Mouse (Mus musculus): Measurements from ENCODE around the gene Echdc3. TPM values are rescaled to one million over a fixed set of nuclear protein-coding genes. Genes with fewer than 3 reads are reported as not detected.

Gene Echdc3
- polyA plus RNA-seq (2016; fragmentation: Nextera tagmentation; extraction: Ambion mirVana): 2.0 and 2.5 TPM in 2 replicates

- H3K27me3 ChIP-seq (ENCODE audit: low read depth, poor library complexity, severe bottlenecking): no peaks in the 10 kb centered on the region; the same call in 1 of the 2 replicates
- WGBS: 2% methylated on average over 30 of the region's 30 CpGs
- no peaks in the 10 kb centered on the region for H3K36me3 ChIP-seq
- peaks cover 23% of the 10 kb centered on the region for H3K4me1 ChIP-seq
- H3K9me3 ChIP-seq (replicated peaks): no peaks in the 10 kb centered on the region
- DNase-seq (ENCODE audit: low spot score): peak; percentile 90
- H3K27ac ChIP-seq (replicated peaks): peak within 1 kb of the TSS; percentile 88
- peak within 1 kb of the TSS; percentile 58 for H3K4me3 ChIP-seq
These were observed at the start of gene Echdc3 for GRCm38 (mm10) chr2:6212724-6213511. Echdc3 (minus strand) TSS chr2:6213033.

- Histone ChIP-seq H3K36me3 (no peaks in the 10 kb centered on the region), H3K27me3 (ENCODE audit: low read depth, poor library complexity, severe bottlenecking) (peaks cover 54% of the 10 kb centered on the region), H3K9me3 (replicated peaks) (peaks cover 10% of the 10 kb centered on the region), H3K27ac (replicated peaks) (peak overlapping the region; percentile 78), H3K4me3 (0 out of 2 replicates have a peak overlapping the region, but pooled peaks have one; percentile 3), H3K4me1 (peaks cover 19% of the 10 kb centered on the region)
- DNase-seq (ENCODE audit: low spot score): no peak
- 56% methylated on average over 9 of the region's 9 CpGs for WGBS
These were observed 48.9 kb upstream of the Echdc3 start for GRCm38 (mm10) chr2:6261718-6262117.

GRCm38 (mm10) chr2:6261201-6261672, 48.4 kb upstream of the Echdc3 start:
- H3K36me3 ChIP-seq: no peaks in the 10 kb centered on the region
- H3K27ac ChIP-seq (replicated peaks): peak overlapping the region; percentile 78
- peaks cover 19% of the 10 kb centered on the region for H3K4me1 ChIP-seq
- 0 out of 2 replicates have a peak overlapping the region, but pooled peaks have one; percentile 3 for H3K4me3 ChIP-seq
- peaks cover 59% of the 10 kb centered on the region for H3K27me3 ChIP-seq (ENCODE audit: low read depth, poor library complexity, severe bottlenecking)
- H3K9me3 ChIP-seq (replicated peaks): peaks cover 14% of the 10 kb centered on the region
- WGBS: 12% methylated on average over 8 of the region's 8 CpGs
- peak; percentile 81 for DNase-seq (ENCODE audit: low spot score)

GRCm38 (mm10) chr2:6260661-6261060, 47.8 kb upstream of the Echdc3 start:
- Histone ChIP-seq H3K4me1 (peaks cover 19% of the 10 kb centered on the region), H3K9me3 (replicated peaks) (peaks cover 15% of the 10 kb centered on the region), H3K36me3 (no peaks in the 10 kb centered on the region), H3K27ac (replicated peaks) (peak overlapping the region; percentile 78), H3K4me3 (no peak overlapping the region), H3K27me3 (ENCODE audit: low read depth, poor library complexity, severe bottlenecking) (peaks cover 63% of the 10 kb centered on the region)
- WGBS: 66% methylated on average over 4 of the region's 4 CpGs
- DNase-seq (ENCODE audit: low spot score): no peak

GRCm38 (mm10) chr2:6259182-6259581, 46.3 kb upstream of the Echdc3 start:
- no peak overlapping the region for H3K27ac ChIP-seq (replicated peaks)
- no peaks in the 10 kb centered on the region for H3K36me3 ChIP-seq
- peaks cover 20% of the 10 kb centered on the region for H3K9me3 ChIP-seq (replicated peaks)
- WGBS: 90% methylated on average over 3 of the region's 3 CpGs
- H3K27me3 ChIP-seq (ENCODE audit: low read depth, poor library complexity, severe bottlenecking): peaks cover 55% of the 10 kb centered on the region
- peaks cover 19% of the 10 kb centered on the region for H3K4me1 ChIP-seq
- H3K4me3 ChIP-seq: no peak overlapping the region
- no peak for DNase-seq (ENCODE audit: low spot score)

GRCm38 (mm10) chr2:6258026-6258425, 45.2 kb upstream of the Echdc3 start:
- peaks cover 19% of the 10 kb centered on the region for H3K4me1 ChIP-seq
- peaks cover 48% of the 10 kb centered on the region for H3K27me3 ChIP-seq (ENCODE audit: low read depth, poor library complexity, severe bottlenecking)
- no peaks in the 10 kb centered on the region for H3K36me3 ChIP-seq
- 93% methylated on average over 4 of the region's 4 CpGs for WGBS
- peaks cover 20% of the 10 kb centered on the region for H3K9me3 ChIP-seq (replicated peaks)
- H3K4me3 ChIP-seq: no peak overlapping the region
- no peak for DNase-seq (ENCODE audit: low spot score)
- H3K27ac ChIP-seq (replicated peaks): no peak overlapping the region

- WGBS: 72% methylated on average over 2 of the region's 2 CpGs
- no peaks in the 10 kb centered on the region for H3K36me3 ChIP-seq
- H3K9me3 ChIP-seq (replicated peaks): peaks cover 20% of the 10 kb centered on the region
- H3K27ac ChIP-seq (replicated peaks): peak overlapping the region; percentile 55; the same call in 1 of the 2 replicates
- peaks cover 13% of the 10 kb centered on the region for H3K4me1 ChIP-seq
- H3K4me3 ChIP-seq: no peak overlapping the region
- peaks cover 44% of the 10 kb centered on the region for H3K27me3 ChIP-seq (ENCODE audit: low read depth, poor library complexity, severe bottlenecking)
- no peak for DNase-seq (ENCODE audit: low spot score)
These were observed 44.3 kb upstream of the Echdc3 start for GRCm38 (mm10) chr2:6257146-6257545.

GRCm38 (mm10) chr2:6255989-6256841, 43.4 kb upstream of the Echdc3 start:
- WGBS: 87% methylated on average over 19 of the region's 19 CpGs
- peak overlapping the region; percentile 55; the same call in 1 of the 2 replicates for H3K27ac ChIP-seq (replicated peaks)
- peaks cover 44% of the 10 kb centered on the region for H3K27me3 ChIP-seq (ENCODE audit: low read depth, poor library complexity, severe bottlenecking)
- no peak overlapping the region for H3K4me3 ChIP-seq
- no peaks in the 10 kb centered on the region for H3K36me3 ChIP-seq
- DNase-seq (ENCODE audit: low spot score): no peak
- peaks cover 4% of the 10 kb centered on the region for H3K4me1 ChIP-seq
- H3K9me3 ChIP-seq (replicated peaks): peaks cover 20% of the 10 kb centered on the region

- Histone ChIP-seq H3K27ac (replicated peaks) (no peak overlapping the region), H3K4me3 (no peak overlapping the region), H3K36me3 (no peaks in the 10 kb centered on the region), H3K9me3 (replicated peaks) (peaks cover 18% of the 10 kb centered on the region), H3K27me3 (ENCODE audit: low read depth, poor library complexity, severe bottlenecking) (peaks cover 44% of the 10 kb centered on the region), H3K4me1 (no peaks in the 10 kb centered on the region; the same call in 1 of the 2 replicates)
- WGBS: 90% methylated on average over 5 of the region's 5 CpGs
- DNase-seq (ENCODE audit: low spot score): no peak
These were observed 42.7 kb upstream of the Echdc3 start for GRCm38 (mm10) chr2:6255402-6255988.

GRCm38 (mm10) chr2:6252491-6252890, 39.7 kb upstream of the Echdc3 start:
- peaks cover 16% of the 10 kb centered on the region; the same call in 1 of the 2 replicates for H3K27me3 ChIP-seq (ENCODE audit: low read depth, poor library complexity, severe bottlenecking)
- no peak overlapping the region for H3K4me3 ChIP-seq
- peaks cover 10% of the 10 kb centered on the region; the same call in 1 of the 2 replicates for H3K9me3 ChIP-seq (replicated peaks)
- WGBS: 91% methylated on average over 3 of the region's 3 CpGs
- no peak for DNase-seq (ENCODE audit: low spot score)
- H3K4me1 ChIP-seq: no peaks in the 10 kb centered on the region; the same call in 1 of the 2 replicates
- H3K36me3 ChIP-seq: no peaks in the 10 kb centered on the region
- H3K27ac ChIP-seq (replicated peaks): no peak overlapping the region

GRCm38 (mm10) chr2:6251076-6251496, 38.3 kb upstream of the Echdc3 start:
- Histone ChIP-seq H3K27ac (replicated peaks) (no peak overlapping the region), H3K36me3 (no peaks in the 10 kb centered on the region), H3K9me3 (replicated peaks) (peaks cover 5% of the 10 kb centered on the region; the same call in 1 of the 2 replicates), H3K4me1 (no peaks in the 10 kb centered on the region; the same call in 1 of the 2 replicates), H3K4me3 (no peak overlapping the region), H3K27me3 (ENCODE audit: low read depth, poor library complexity, severe bottlenecking) (peaks cover 2% of the 10 kb centered on the region; the same call in 1 of the 2 replicates)
- DNase-seq (ENCODE audit: low spot score): no peak
- WGBS: 78% methylated on average over 3 of the region's 3 CpGs

GRCm38 (mm10) chr2:6241446-6241845, 28.6 kb upstream of the Echdc3 start:
- Histone ChIP-seq H3K4me1 (peaks cover 15% of the 10 kb centered on the region), H3K27me3 (ENCODE audit: low read depth, poor library complexity, severe bottlenecking) (no peaks in the 10 kb centered on the region), H3K27ac (replicated peaks) (no peak overlapping the region), H3K9me3 (replicated peaks) (no peaks in the 10 kb centered on the region), H3K4me3 (no peak overlapping the region), H3K36me3 (no peaks in the 10 kb centered on the region)
- 94% methylated on average over 5 of the region's 5 CpGs for WGBS
- no peak for DNase-seq (ENCODE audit: low spot score)

All from midbrain, embryonic 10.5 days (tissue).